Mouse (Mus musculus): ENCODE measurements at regions not wholly inside any gene's neighbourhood (a gene's known extent, or its start where the extent isn't known, plus 50 kb on each side); places are given as distances from the start of the nearest gene placed in this dataset.

GRCm38 (mm10) chr3:143193263-143193970, 311.6 kb upstream of the Pkn2 start:
- no peak for TF ChIP-seq CTCF (IDR thresholded peaks at IDR 0.05; ENCODE audit: low read depth)
- no peak for TF ChIP-seq EP300 (optimal IDR thresholded peaks at IDR 0.05)
